Comparison of ENCODE assay signal across 21 mouse cellular contexts in genomic region chr10:44353467-44353866, GRCm38 (mm10).
DNase-seq lines count a peak whose midpoint lies in the region; ATAC-seq and TF ChIP-seq lines count a peak whose summit lies in the region.
"Had no signal": no experiment of that assay in that cellular context is flagged by ENCODE, and none has a peak within 500 bp of the region (broad histone marks: within the 10 kb centered on the region; RNA-seq: fewer than 3 reads in every experiment).

No protein-coding gene starts in this region.

- no peak overlapping the region for H3K9ac ChIP-seq in CH12.LX (ENCODE audit: insufficient read depth, low read depth)
- H3K9ac ChIP-seq in ES-E14 (ENCODE audit: insufficient read depth, low read depth, low read length, poor library complexity, severe bottlenecking) = no peak overlapping the region
- H3K9ac ChIP-seq: embryonic facial prominence, embryonic 13.5 days; embryonic facial prominence, embryonic 15.5 days; forebrain, embryonic 13.5 days; forebrain, embryonic 15.5 days; forebrain, postnatal 0 days had no signal

- H3K4me1 ChIP-seq in CH12.LX (ENCODE audit: control insufficient read depth in 1 of 2, insufficient read depth in 2 of 2) (peaks cover 0 to 24% of the 10 kb centered on the region in 2 experiments; a peak in 2 of 4 replicates), ES-E14 (ENCODE audit: control insufficient read depth in 2 of 2, insufficient read depth in 2 of 2, low read length in 2 of 2, poor library complexity in 1 of 2) (peaks cover 4 to 7% of the 10 kb centered on the region in 2 experiments; a peak in 3 of 4 replicates)
- H3K4me1 ChIP-seq: embryonic facial prominence, embryonic 15.5 days; forebrain, embryonic 13.5 days; forebrain, embryonic 15.5 days had no signal

- dilution Hi-C loops in CH12.LX (cut with MboI; ENCODE audit: extremely low pct_ligation_motif_present, extremely low pct_unique_long_range_greater_than_20kb, low sequenced_read_pairs) = no loop called here

- H3K36me3 ChIP-seq in CH12.LX (replicated peaks in 1 of 2; ENCODE audit: control insufficient read depth in 1 of 2, insufficient read depth in 1 of 2, low read length in 1 of 2) (peaks cover 5 to 34% of the 10 kb centered on the region in 2 experiments), ES-E14 (ENCODE audit: control insufficient read depth, insufficient read depth, low read length, poor library complexity, severe bottlenecking) (peaks cover 4% of the 10 kb centered on the region)
- H3K36me3 ChIP-seq: embryonic facial prominence, embryonic 15.5 days; forebrain, embryonic 15.5 days had no signal

- H3K4me3 ChIP-seq in CH12.LX (replicated peaks in 1 of 3; ENCODE audit: low read depth in 2 of 3, low read length in 2 of 3, poor library complexity in 1 of 3) (no peak overlapping the region), ES-E14 (ENCODE audit: insufficient read depth in 1 of 2, low read depth in 1 of 2, low read length in 2 of 2, poor library complexity in 1 of 2, severe bottlenecking in 1 of 2) (no peak overlapping the region)
- H3K4me3 ChIP-seq: embryonic facial prominence, embryonic 13.5 days; embryonic facial prominence, embryonic 15.5 days; erythroblast, embryonic 14.5 days; forebrain, embryonic 13.5 days; forebrain, embryonic 15.5 days had no signal

- TF ChIP-seq CTCF in CH12.LX (conservative IDR thresholded peaks at IDR 0.05 in 1 of 2, IDR thresholded peaks at IDR 0.05 in 1 of 2; ENCODE audit: low read depth in 2 of 2, low read length in 2 of 2) = no peak

- no peak for TF ChIP-seq RAD21 in CH12.LX (IDR thresholded peaks at IDR 0.05; ENCODE audit: low read depth, low read length)

- TF ChIP-seq POLR2A in CH12.LX (IDR thresholded peaks at IDR 0.05; ENCODE audit: low read depth, low read length) = no peak

- no peak overlapping the region for H3K4me2 ChIP-seq in CH12.LX (ENCODE audit: insufficient read depth, low read depth, poor library complexity, severe bottlenecking)
- H3K4me2 ChIP-seq: embryonic facial prominence, embryonic 13.5 days; embryonic facial prominence, embryonic 15.5 days; forebrain, embryonic 13.5 days; forebrain, embryonic 15.5 days had no signal

- ATAC-seq in CD4-positive, CD25-positive, alpha-beta regulatory T cell, adult 4 months = no peak
- ATAC-seq: activated CD4-positive, CD25-positive, alpha-beta regulatory T cell, adult 4 months; forebrain, embryonic 13.5 days; forebrain, embryonic 15.5 days; forebrain, postnatal 0 days; Patski had no signal

- no peaks in the 10 kb centered on the region for H3K9me3 ChIP-seq in CH12.LX (replicated peaks; ENCODE audit: low read length)
- H3K9me3 ChIP-seq in ES-E14 (ENCODE audit: control insufficient read depth, insufficient read depth, low read depth, low read length) = no peaks in the 10 kb centered on the region
- H3K9me3 ChIP-seq: embryonic facial prominence, embryonic 13.5 days; embryonic facial prominence, embryonic 15.5 days; forebrain, embryonic 13.5 days; forebrain, embryonic 15.5 days; G1E had no signal

- no peaks in the 10 kb centered on the region for H3K27me3 ChIP-seq in CH12.LX (replicated peaks)
- H3K27me3 ChIP-seq: embryonic facial prominence, embryonic 13.5 days; embryonic facial prominence, embryonic 15.5 days; forebrain, embryonic 13.5 days; forebrain, embryonic 15.5 days; Patski had no signal

- no peaks in the 10 kb centered on the region for H3K79me2 ChIP-seq in CH12.LX (replicated peaks; ENCODE audit: control insufficient read depth, extremely low read depth, insufficient read depth, poor library complexity, severe bottlenecking)

- in situ Hi-C loops in CH12.LX (cut with MboI; ENCODE audit: low pct_ligation_motif_present, low pct_unique_long_range_greater_than_20kb, low sequenced_read_pairs) (no loop called here), ES-E14 (cut with MboI; ENCODE audit: low sequenced_read_pairs in 2 of 2, unreplicated experiment in 2 of 2) (no loop called here)

- DNase-seq in heart, adult 11 months = peak; percentile 68
- no peak for DNase-seq in heart, postnatal 4 days
- DNase-seq in CH12.LX (ENCODE audit: extremely low read depth) (no peak), ES-E14 (ENCODE audit: low read depth, low spot score) (no peak), adipocyte (ENCODE audit: low spot score) (no peak)
- DNase-seq: adrenal gland, adult 2 months; adrenal gland, postnatal 10 days; adrenal gland, postnatal 25 days; cerebellum, adult 11-12 months; cerebellum, adult 9-10 months; embryo, embryonic 11 days; forebrain, postnatal 0 days had no signal

- H3K27ac ChIP-seq in CH12.LX (ENCODE audit: insufficient read depth, low read depth) (no peak overlapping the region), ES-E14 (ENCODE audit: insufficient read depth, low read depth, low read length, poor library complexity, severe bottlenecking) (no peak overlapping the region)
- H3K27ac ChIP-seq: embryonic facial prominence, embryonic 13.5 days; embryonic facial prominence, embryonic 15.5 days; forebrain, embryonic 13.5 days; forebrain, embryonic 15.5 days had no signal

- no peak for TF ChIP-seq EP300 in CH12.LX (IDR thresholded peaks at IDR 0.05; ENCODE audit: low read length)

TF ChIP-seq in CH12.LX, 34 proteins besides CTCF, POLR2A, EP300 and RAD21:
- no peak for TF ChIP-seq KAT2A (IDR thresholded peaks at IDR 0.05; ENCODE audit: insufficient replicate concordance, low read length)
- peak; percentile 61; the same call in 1 of the 2 replicates for TF ChIP-seq MAFK (IDR thresholded peaks at IDR 0.05; ENCODE audit: insufficient replicate concordance, low read length)

TF ChIP-seq in ES-E14, 5 proteins besides CTCF, POLR2A, EP300 and RAD21:
- TF ChIP-seq MAFK (IDR thresholded peaks at IDR 0.05; ENCODE audit: insufficient read depth, low read depth, low read length) = 0 out of 2 replicates have a peak, but pooled peaks have one; percentile 26
- no peak for TF ChIP-seq ZNF384 (IDR thresholded peaks at IDR 0.05; ENCODE audit: low read depth, low read length)
